ENCODE assay signal across 16 mouse cellular contexts in genomic region chr11:79041908-79042430, GRCm38 (mm10). TPM values are rescaled to one million over a fixed set of nuclear protein-coding genes. Genes with fewer than 3 reads are reported as not detected.
DNase-seq lines count a peak whose midpoint lies in the region; ATAC-seq and TF ChIP-seq lines count a peak whose summit lies in the region.
"Had no signal": no experiment of that assay in that cellular context is flagged by ENCODE, and none has a peak within 500 bp of the region (broad histone marks: within the 10 kb centered on the region; RNA-seq: fewer than 3 reads in every experiment).

No protein-coding gene starts in this region.

- H3K9me3 ChIP-seq in liver, postnatal 0 days (ENCODE audit: low read length) = no peaks in the 10 kb centered on the region
- no peaks in the 10 kb centered on the region for H3K9me3 ChIP-seq in liver, embryonic 11.5 days (ENCODE audit: control insufficient read depth, low read length)
- no peaks in the 10 kb centered on the region for H3K9me3 ChIP-seq in kidney, embryonic 14.5 days (ENCODE audit: control insufficient read depth, low read length)
- H3K9me3 ChIP-seq in kidney, embryonic 15.5 days (replicated peaks) = no peaks in the 10 kb centered on the region
- H3K9me3 ChIP-seq: forebrain, embryonic 15.5 days; limb, embryonic 13.5 days; liver, embryonic 15.5 days; megakaryocyte, embryonic 14.5 days; neural tube, embryonic 15.5 days had no signal

- no peaks in the 10 kb centered on the region for H3K4me1 ChIP-seq in liver, postnatal 0 days (ENCODE audit: insufficient read depth)
- peaks cover 2% of the 10 kb centered on the region for H3K4me1 ChIP-seq in liver, embryonic 11.5 days (replicated peaks; ENCODE audit: control insufficient read depth, insufficient read depth, low read length)
- H3K4me1 ChIP-seq in kidney, embryonic 14.5 days (ENCODE audit: control insufficient read depth, insufficient read depth, low read length) = peaks cover 2% of the 10 kb centered on the region; the same call in 1 of the 2 replicates
- peaks cover 15% of the 10 kb centered on the region for H3K4me1 ChIP-seq in kidney, embryonic 15.5 days

- no peak overlapping the region for H3K27ac ChIP-seq in liver, postnatal 0 days (ENCODE audit: low read depth)
- H3K27ac ChIP-seq in liver, embryonic 11.5 days (ENCODE audit: low read depth, low read length) = no peak overlapping the region
- H3K27ac ChIP-seq in kidney, embryonic 14.5 days (ENCODE audit: low read depth, low read length) = no peak overlapping the region
- H3K27ac ChIP-seq in kidney, embryonic 15.5 days = no peak overlapping the region
- H3K27ac ChIP-seq: forebrain, embryonic 15.5 days; limb, embryonic 13.5 days; liver, embryonic 15.5 days; neural tube, embryonic 15.5 days had no signal

- H3K4me3 ChIP-seq in liver, postnatal 0 days (ENCODE audit: low read depth, low read length) = no peak overlapping the region
- H3K4me3 ChIP-seq in liver, embryonic 11.5 days (ENCODE audit: low read depth, low read length) = no peak overlapping the region
- no peak overlapping the region for H3K4me3 ChIP-seq in kidney, embryonic 14.5 days (ENCODE audit: low read length)
- H3K4me3 ChIP-seq in kidney, embryonic 15.5 days (replicated peaks) = no peak overlapping the region
- H3K4me3 ChIP-seq: forebrain, embryonic 15.5 days; limb, embryonic 13.5 days; liver, embryonic 15.5 days; megakaryocyte, embryonic 14.5 days; neural tube, embryonic 15.5 days had no signal

- no peak overlapping the region for H3K4me2 ChIP-seq in liver, postnatal 0 days (ENCODE audit: low read depth, low read length)
- no peak overlapping the region for H3K4me2 ChIP-seq in liver, embryonic 11.5 days
- no peak overlapping the region for H3K4me2 ChIP-seq in kidney, embryonic 14.5 days (replicated peaks; ENCODE audit: low read depth, low read length)
- H3K4me2 ChIP-seq in kidney, embryonic 15.5 days = no peak overlapping the region
- H3K4me2 ChIP-seq: forebrain, embryonic 15.5 days; limb, embryonic 13.5 days; liver, embryonic 15.5 days; neural tube, embryonic 15.5 days had no signal

- no peaks in the 10 kb centered on the region for H3K27me3 ChIP-seq in liver, postnatal 0 days (ENCODE audit: insufficient read depth, low read length)
- no peaks in the 10 kb centered on the region for H3K27me3 ChIP-seq in liver, embryonic 11.5 days (replicated peaks; ENCODE audit: control insufficient read depth, insufficient read depth, low read length)
- no peaks in the 10 kb centered on the region for H3K27me3 ChIP-seq in kidney, embryonic 14.5 days (ENCODE audit: control insufficient read depth, insufficient read depth, low read length)
- H3K27me3 ChIP-seq in kidney, embryonic 15.5 days = no peaks in the 10 kb centered on the region
- H3K27me3 ChIP-seq: forebrain, embryonic 15.5 days; limb, embryonic 13.5 days; liver, embryonic 15.5 days; megakaryocyte, embryonic 14.5 days; neural tube, embryonic 15.5 days had no signal

- no peak for ATAC-seq in liver, postnatal 0 days
- no peak for ATAC-seq in liver, embryonic 11.5 days (replicated peaks; ENCODE audit: low FRiP score)
- peak; percentile 40; the same call in 1 of the 2 replicates for ATAC-seq in granulocyte monocyte progenitor cell, adult 5-6 weeks (replicated peaks; ENCODE audit: poor library complexity, severe bottlenecking)
- peak; percentile 89 for ATAC-seq in megakaryocyte, adult 5-6 weeks (ENCODE audit: poor library complexity, severe bottlenecking)
- ATAC-seq in kidney, embryonic 14.5 days (ENCODE audit: low FRiP score, low TSS enrichment) = no peak
- no peak for ATAC-seq in kidney, embryonic 15.5 days (replicated peaks; ENCODE audit: low FRiP score)
- ATAC-seq: forebrain, embryonic 15.5 days had no signal

- peaks cover 10% of the 10 kb centered on the region for H3K36me3 ChIP-seq in liver, postnatal 0 days (replicated peaks; ENCODE audit: insufficient read depth, low read length)
- H3K36me3 ChIP-seq in liver, embryonic 11.5 days (ENCODE audit: control insufficient read depth, insufficient read depth, low read length) = peaks cover 11% of the 10 kb centered on the region
- H3K36me3 ChIP-seq in kidney, embryonic 14.5 days (ENCODE audit: control insufficient read depth, insufficient read depth, low read length) = peaks cover 14% of the 10 kb centered on the region; the same call in 1 of the 2 replicates
- peaks cover 20% of the 10 kb centered on the region for H3K36me3 ChIP-seq in kidney, embryonic 15.5 days

- 64% methylated on average over 14 of the region's 14 CpGs for WGBS in liver, postnatal 0 days (ENCODE audit: insufficient replicate concordance)
- WGBS in liver, embryonic 11.5 days = 78% methylated on average over 14 of the region's 14 CpGs
- 67% methylated on average over 14 of the region's 14 CpGs for WGBS in kidney, embryonic 14.5 days
- 65% methylated on average over 14 of the region's 14 CpGs for WGBS in kidney, embryonic 15.5 days

- H3K9ac ChIP-seq in liver, postnatal 0 days (replicated peaks) = no peak overlapping the region
- H3K9ac ChIP-seq in liver, embryonic 11.5 days (ENCODE audit: low read depth, low read length) = no peak overlapping the region
- H3K9ac ChIP-seq in kidney, embryonic 14.5 days (ENCODE audit: low read depth, low read length) = no peak overlapping the region
- H3K9ac ChIP-seq in kidney, embryonic 15.5 days = no peak overlapping the region
- H3K9ac ChIP-seq: forebrain, embryonic 15.5 days; limb, embryonic 13.5 days; liver, embryonic 15.5 days; neural tube, embryonic 15.5 days had no signal

- no peak for TF ChIP-seq EP300 in liver, postnatal 0 days (IDR thresholded peaks at IDR 0.05; ENCODE audit: low read depth)

- peak; percentile 31 for DNase-seq in liver, postnatal 0 days
- DNase-seq in liver, embryonic 11.5 days (ENCODE audit: low spot score) = no peak
- peak; percentile 45 for DNase-seq in adipocyte (ENCODE audit: low spot score)
- DNase-seq: cerebellum, postnatal 25 days; kidney, adult 11 months; kidney, postnatal 25 days; retina, postnatal 1 day had no signal

- no peak for TF ChIP-seq CTCF in liver, postnatal 0 days (IDR thresholded peaks at IDR 0.05; ENCODE audit: low read depth)

RNA-seq across cellular contexts. Expression of gene Lgals9, which starts 57.2 kb away (rescaled TPM):
- polyA plus RNA-seq in liver, postnatal 0 days (2015; fragmentation: Nextera tagmentation; extraction: Ambion mirVana) = 361 and 373 TPM in 2 replicates
- 44.1 and 47.1 TPM in 2 replicates for polyA plus RNA-seq in liver, embryonic 11.5 days (2014; fragmentation: Nextera tagmentation; extraction: Ambion mirVana)
- 273 and 289 TPM in 2 replicates for total RNA-seq in granulocyte monocyte progenitor cell, adult 5-6 weeks (2014; fragmentation: Nextera tagmentation)
- total RNA-seq in granulocyte monocyte progenitor cell, adult 5-6 weeks (2017) = 68.6 and 84.9 TPM in 2 replicates
- 218 and 231 TPM in 2 replicates for total RNA-seq in megakaryocyte, adult 5-6 weeks (2015)
- total RNA-seq in megakaryocyte, adult 5-6 weeks (2017) = 40.4 and 48.1 TPM in 2 replicates
- polyA plus RNA-seq in kidney, embryonic 14.5 days (2014; fragmentation: Nextera tagmentation; extraction: Ambion mirVana) = 24.6 and 26.4 TPM in 2 replicates
- 40.5 and 49.9 TPM in 2 replicates for polyA plus RNA-seq in kidney, embryonic 15.5 days (2015; fragmentation: Nextera tagmentation; extraction: Ambion mirVana)

Comparison
In these comparisons a context has a peak if more than half of its experiments do, and no peak if none do; other contexts are left out.
1. ATAC-seq: peak in granulocyte monocyte progenitor cell, adult 5-6 weeks (single experiment) and megakaryocyte, adult 5-6 weeks (single experiment); none in liver, postnatal 0 days (single experiment), liver, embryonic 11.5 days (single experiment), kidney, embryonic 14.5 days (single experiment) and kidney, embryonic 15.5 days (single experiment).